Mouse (Mus musculus) duodenum, adult 2 months (tissue): ENCODE measurements around the gene Ssr1. TPM values are rescaled to one million over a fixed set of nuclear protein-coding genes. Genes with fewer than 3 reads are reported as not detected.

Experiments
- polyA plus RNA-seq: library from polyadenylated mRNA; depleted of rRNA; stranded (reverse); fragments of >200 nt; gene quantifications from 2 replicates; pipeline ENCODE4 v1.2.3, GENCODE M21; 2012; ENCODE audit warnings: low replicate concordance; rRNA removed

The Ssr1 gene
- 1.8 and 3.1 TPM in 2 replicates for polyA plus RNA-seq

DNA sequence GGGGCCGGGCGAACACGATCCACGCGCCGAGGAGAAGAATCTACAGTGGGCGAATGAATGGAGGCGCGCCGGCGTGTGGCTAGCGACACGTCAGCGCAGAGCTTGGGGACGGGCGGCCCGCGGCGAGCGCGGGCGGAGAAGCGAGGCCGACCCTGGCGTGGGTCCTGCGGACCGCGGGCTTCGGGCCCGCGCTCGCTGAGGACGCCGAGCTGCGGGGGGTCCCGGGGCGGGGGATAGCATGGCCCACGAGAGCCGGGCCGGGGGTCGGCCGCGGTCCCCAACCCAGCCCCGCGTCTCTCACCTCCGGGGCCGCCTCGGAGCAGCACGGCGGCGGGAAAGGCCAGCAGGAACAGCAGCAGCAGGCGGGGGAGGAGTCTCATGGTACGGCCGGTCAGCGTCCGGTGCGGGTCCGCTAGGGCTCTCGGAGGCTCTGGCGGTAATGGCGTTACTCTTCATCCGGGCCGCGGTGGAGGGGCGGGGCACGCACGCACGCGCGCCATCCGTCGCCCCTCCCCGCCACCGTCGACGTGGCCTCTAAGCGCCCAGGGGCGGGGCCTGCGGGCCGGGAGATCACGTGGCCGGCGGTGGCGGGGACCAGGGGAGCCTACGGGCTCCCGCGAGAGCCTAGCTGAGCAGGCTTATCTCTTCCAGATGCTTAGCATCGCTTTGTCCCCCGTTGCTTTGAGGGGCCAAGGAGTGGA, at the start of gene Ssr1:
Ssr1 (minus strand) TSS at position 514 of the 701 bp plus-strand sequence.

GRCm38 (mm10) chr13:38037044-38037687, 43.1 kb upstream of the Ssr1 start, which contains the start of gene Cage1:
Gene Cage1 (minus strand): TSS chr13:38037069.

DNA sequence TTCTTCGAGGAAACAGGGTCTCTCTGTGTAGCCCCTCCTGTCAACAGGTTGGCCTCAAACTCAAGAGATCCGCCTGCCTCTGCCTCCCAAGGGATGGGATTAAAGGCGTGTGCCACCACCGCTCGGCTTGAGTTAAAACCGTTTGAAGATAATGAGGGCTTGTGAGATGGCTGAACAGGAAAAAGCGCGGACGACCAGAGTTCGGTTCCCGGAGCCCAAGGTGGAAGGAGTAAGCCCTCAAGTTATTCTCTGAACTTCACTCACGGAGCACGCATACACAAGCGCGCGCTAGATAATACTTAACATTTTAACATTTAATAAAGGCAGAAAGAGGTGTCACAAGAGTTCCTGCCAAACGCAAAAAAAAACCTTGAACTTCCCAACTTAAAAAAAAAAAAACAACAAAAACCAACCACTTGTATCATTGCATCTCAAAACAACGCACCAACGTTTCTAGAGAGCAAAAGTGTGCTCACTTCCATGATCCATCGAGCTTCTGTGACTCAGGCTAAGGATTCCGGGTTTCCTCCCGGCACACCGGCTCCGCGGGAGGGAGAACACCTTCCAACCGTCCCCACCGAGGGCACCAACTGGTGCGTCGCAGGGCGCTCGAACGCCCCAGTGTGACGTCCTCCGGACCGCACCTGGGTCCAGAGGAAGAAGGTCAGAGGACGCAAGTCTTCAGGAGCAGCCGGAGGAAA, 42.5 kb upstream of the Ssr1 start, which contains the start of gene Riok1:
Riok1 (plus strand) TSS at position 653 of the 701 bp plus-strand sequence.

Other genes with a start within 250 kb of the Ssr1 start
- 12.8 and 21.7 TPM in 2 replicates for gene Rreb1, start 215.8 kb downstream of the Ssr1 start, polyA plus RNA-seq
- gene Riok1, start 42.8 kb upstream of the Ssr1 start, polyA plus RNA-seq, result 2.8 and 5.4 TPM in 2 replicates
- gene Cage1, start 42.9 kb upstream of the Ssr1 start, polyA plus RNA-seq, result 0.04 TPM in 1 of 2 replicates, not detected in the other
- 11.5 and 13.4 TPM in 2 replicates for gene Dsp, start 157.1 kb upstream of the Ssr1 start, polyA plus RNA-seq
- 13.6 and 17.6 TPM in 2 replicates for gene Snrnp48, start 210.7 kb upstream of the Ssr1 start, polyA plus RNA-seq